Mouse (Mus musculus) embryo, embryonic 10 days (tissue): ENCODE measurements at regions not wholly inside any gene's neighbourhood (a gene's known extent, or its start where the extent isn't known, plus 50 kb on each side); places are given as distances from the start of the nearest gene placed in this dataset.

Experiments
- DNase-seq: peaks from one replicate; pipeline ENCODE4 v3.0.0-alpha.2; 2015; ENCODE audit warnings: low spot score

DNA sequence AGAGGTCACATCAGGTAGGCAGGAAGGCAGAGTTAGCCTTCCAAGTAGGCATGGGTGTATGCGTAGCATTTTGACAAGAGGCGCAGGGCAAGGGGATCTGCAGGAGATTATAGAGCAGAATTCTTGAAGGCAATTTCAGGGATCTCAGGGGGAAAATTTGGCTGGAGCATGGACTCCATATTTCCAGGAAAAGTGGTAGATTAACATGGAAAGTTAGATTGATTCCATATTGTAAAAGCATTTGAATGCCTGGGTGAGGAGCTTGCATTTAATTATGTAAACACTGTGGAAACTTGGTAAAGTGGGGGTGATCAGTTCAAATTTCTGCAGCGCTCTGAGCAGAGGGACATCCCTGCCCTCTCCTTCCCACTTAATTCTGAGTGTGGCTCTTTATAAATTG is 146.7 kb downstream of the Pax3 start:
- no peak for DNase-seq

DNA sequence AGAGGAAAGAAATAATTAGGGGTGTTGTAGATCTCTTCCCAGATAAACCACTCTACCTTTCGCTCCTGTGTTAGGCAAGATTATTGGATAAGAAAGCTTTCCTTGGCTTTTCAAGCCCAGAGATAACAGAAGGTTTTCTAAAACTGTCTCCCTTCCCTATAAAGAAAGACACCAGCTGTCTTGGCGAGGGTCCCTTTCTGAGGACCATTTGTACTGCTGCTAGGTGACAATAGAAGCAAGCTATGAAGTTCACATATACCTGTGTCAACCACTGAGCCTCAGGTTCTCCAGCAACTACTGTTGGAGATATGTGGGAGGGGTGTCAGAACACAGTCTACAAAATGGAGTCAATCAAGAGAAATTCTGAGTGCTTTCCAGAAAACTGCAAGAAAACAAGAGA is 164.6 kb downstream of the Pax3 start:
- DNase-seq: no peak

DNA sequence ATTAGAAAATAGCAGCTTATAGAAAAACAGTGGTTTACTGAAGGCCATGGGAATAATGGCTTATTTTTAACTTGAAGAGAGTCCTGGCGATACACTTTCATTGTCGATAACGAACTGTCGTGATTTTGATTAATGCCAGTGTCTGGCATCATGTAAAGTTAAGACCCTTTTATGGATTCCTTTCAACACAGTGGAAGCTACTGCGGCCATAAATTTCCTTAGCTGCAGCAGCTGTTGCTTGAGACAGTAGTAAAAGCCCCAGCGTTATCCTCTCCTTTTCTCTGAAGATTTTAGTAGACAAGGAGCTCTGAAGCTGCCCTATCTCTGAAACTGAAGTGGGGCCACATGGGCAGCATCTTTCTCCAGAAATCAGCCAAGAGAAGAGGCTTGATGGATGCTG is 175.2 kb downstream of the Pax3 start:
- DNase-seq: peak; percentile 29

DNA sequence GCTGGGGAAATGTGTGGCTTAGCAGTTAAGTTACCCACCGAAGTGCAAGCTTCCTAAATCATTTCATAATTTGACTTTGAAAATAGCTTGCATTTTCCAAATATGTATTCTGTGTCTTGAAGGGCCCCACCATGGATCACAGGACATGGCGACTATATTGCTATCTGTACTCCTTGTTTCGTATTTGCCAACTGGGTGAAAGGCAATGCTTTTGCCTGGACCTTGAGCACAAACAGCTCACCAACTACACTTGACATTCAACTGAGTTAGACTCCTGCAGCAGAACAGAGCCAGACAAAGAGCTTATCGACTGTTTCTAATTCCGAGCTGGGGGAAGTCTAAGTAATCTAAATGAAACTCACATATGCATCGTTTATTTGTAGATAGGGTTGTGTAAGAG is 175.9 kb downstream of the Pax3 start:
- no peak for DNase-seq

DNA sequence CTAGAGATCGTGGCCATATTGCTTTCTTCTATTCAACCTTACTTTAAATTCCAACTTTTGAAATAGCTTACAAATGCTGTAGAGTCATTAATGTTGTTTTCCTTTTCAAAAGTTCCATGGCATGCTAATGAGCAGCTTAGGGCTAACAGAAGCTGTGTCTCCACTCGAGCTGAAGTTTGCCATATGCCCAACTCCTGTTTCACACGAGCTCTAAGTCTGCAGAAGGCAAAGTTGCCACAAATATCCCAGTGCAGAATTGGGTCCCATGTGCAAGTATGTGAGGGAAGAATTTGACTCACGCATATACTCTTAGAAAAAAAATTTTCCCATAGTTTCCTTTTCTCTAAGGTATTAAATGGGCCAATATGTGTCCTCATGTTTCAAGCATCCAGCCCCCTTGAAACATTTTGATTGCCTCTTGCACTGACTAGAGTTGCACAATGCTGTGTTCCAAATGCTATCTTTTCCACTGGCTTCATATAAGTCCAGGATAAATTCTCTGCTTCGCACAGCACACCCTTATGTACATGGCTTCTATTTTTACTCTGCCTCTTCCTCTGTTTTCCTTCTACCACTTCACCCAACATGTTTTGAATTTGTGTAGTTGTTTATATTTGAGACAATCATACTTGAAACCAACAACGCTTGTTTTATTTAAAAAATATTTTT is 178.9 kb downstream of the Pax3 start:
- DNase-seq: no peak

DNA sequence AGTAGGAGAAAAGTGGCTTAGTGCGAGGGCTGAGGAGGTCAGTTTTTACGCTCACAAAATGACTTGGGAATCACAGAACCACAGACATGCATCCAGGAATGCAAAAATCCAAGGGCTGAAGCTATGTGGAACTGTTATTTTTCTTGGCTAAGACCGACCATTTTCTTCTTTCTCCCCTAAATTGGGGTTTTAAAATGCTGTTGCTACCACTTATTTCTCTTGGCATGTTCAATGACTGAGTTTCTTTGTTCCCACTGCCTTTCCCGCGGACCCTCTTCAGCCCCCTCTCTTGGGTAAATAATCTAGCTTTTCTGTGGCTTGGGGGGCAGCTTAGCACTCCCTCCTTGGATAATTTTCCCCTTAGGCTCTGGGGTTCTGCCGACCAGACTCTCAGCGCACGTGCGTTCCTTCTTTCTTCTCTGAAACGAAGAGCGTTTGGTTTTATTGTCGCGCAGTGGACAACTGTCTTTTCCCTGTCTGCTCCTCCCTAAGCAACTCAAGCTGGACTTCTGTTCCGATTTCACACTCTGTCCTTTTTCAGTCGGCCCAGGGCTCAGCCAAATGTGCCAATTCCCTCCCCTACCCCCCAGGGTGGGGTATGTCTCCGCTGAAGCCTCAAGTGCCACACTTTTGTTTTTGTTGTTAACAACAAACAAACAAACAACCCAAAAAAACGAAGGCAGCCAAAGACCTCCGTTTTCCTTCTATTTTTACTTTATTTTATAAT is 180.2 kb downstream of the Pax3 start:
- DNase-seq: peak; percentile 22

DNA sequence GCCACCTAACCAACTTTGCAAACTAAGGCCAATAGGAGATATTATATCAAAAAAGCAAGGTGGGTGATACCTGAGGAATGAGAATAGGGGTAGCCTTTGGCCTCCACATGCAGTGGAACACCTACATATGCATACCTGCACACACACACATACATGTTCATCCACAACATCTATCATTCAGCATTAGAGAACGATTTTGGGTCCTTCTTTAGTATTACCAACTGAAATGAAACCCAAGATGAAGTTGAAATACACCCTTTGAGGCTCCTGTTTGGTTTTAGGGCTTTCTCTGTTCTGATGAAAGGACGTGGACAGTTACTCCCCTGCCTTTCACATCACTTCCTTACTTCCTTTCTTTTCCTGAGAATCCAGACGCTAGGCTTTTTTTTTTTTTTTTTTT is 180.9 kb downstream of the Pax3 start:
- no peak for DNase-seq

DNA sequence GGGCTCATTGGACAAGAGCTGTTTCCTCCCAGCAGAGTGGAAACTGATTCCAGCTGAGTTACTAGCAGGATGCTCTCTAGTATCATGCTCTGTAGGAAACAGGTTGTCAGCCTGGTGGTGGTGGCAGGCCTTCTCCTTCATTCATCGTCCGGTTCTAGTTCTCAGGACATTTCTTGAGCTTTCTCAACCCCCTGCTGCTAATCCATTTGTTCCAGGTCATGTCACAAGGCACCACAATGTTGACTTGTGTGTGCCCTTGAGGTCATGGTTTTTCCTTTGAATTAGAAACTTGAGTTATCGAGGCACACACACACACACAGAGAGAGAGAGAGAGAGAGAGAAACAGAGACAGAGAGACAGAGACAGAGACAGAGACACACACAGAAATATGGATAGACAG is 183.5 kb downstream of the Pax3 start:
- DNase-seq: peak; percentile 68

DNA sequence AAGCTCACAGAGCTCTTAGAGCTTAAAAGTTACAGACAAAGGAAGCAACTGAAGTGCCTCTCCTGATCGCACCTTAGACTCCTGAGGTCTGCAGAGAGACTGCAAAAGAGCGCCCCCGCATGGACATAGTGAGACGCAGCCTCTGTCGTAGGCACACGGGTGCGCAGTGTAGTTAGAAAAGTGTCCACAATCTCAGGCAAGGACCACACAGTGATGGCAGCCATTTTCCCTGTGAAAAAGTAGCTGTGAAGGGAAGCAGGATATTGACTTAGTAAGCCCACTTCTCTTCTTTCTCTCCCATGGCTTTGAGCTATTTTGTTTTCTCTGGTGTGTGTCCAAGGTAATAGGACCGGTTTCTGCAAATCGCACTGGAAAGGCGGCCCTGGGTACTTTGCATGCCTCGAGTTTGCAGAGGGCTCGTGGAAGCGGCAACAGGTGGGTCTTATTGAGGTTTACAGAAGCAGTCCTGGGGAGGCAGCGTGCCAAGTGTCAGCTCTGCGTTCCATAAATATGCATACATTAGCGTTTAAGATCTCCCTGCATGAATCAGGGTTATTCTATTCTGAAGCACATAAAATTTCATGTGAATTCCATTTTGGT is 188.0 kb downstream of the Pax3 start:
- peak; percentile 83 for DNase-seq

DNA sequence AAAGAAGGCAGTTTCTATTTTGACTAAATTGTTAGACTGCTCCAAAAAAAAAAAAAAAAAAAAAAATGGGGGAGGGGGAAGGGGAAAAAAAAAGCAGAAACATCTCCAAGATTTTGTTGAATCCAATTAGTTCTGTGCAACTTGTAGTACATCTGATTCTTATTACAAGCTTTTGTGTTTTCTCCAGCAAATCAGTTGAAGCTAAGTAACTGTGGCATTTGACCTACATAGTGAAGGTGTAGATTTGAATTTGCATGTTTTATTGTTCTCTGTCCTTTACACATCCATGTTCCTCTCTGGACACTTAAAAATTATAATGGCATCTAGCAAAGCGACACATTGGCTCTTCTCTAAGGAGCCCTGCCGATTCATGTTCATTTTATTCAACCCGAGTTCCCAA is 192.6 kb downstream of the Pax3 start:
- DNase-seq: no peak

DNA sequence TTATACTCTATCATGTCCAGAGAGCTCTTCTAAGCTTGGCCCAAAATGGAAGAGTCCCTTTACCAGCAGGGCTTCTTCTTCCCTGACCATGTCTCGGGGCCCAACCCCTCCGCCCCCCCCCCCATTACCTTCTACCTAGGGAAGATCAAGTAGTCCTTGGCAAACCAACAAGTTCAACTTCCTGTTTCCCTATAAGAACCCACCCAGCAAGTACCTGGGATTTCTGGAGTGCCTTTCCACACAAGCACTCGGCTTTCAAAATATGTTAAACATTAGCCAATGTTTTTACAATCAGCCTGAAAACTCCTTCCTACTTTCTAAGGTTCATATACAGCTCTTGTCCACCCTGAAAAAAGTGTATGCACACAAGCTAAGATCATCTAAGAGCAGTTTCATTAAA is 198.2 kb downstream of the Pax3 start:
- no peak for DNase-seq

DNA sequence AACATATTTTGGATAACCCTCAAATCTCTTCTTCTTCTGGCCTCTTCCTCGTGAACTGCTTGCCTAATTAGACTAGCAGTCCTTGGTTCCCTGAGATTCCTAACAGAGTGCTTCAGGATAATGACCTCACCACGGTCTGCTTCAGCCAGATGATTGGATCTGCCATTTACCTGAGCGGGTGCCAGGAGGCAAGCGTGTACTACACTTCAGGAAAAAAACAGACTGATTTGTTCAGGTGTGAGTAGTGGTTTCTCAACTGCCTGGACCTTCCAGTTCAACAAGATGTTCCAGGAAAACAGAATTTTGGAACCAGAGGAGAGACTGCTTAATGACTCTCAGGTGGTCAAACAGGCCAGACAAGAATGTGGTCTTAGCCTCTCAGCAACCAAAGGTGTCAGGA is 215.4 kb downstream of the Pax3 start:
- DNase-seq: peak; percentile 18

DNA sequence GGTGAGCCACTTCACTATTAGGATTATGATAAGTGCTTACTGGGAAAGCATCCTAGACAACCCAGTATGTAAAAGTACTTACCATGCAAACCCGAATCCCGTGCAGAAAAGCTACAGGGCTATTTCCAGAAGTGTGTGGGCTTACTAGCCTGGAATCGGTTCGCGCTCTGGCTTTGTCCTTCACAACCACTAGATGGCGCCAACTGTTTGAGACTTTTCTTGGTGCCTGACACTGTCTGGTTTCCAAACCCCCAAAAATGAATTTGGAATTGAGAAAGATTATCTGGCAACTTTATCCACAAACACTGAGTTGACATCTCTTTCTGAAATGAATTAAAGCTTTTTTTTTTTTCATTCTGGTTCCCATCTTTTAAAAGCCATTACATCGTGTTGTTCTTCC is 218.2 kb downstream of the Pax3 start:
- peak; percentile 94 for DNase-seq

DNA sequence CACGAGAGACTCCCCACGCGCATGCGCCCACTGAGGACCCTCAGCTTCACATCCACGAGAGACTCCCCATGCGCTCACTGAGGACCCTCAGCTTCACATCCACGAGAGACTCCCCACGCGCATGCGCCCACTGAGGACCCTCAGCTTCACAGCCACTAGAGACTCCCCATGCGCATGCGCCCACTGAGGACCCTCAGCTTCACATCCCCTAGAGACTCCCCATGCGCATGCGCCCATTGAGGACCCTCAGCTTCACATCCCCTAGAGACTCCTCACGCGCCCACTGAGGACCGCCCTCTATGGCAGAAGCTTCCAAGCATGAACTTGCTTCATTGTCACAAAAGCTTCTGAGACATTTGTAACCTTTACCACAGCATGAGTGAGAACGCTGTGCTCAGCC is 221.0 kb downstream of the Pax3 start:
- no peak for DNase-seq

DNA sequence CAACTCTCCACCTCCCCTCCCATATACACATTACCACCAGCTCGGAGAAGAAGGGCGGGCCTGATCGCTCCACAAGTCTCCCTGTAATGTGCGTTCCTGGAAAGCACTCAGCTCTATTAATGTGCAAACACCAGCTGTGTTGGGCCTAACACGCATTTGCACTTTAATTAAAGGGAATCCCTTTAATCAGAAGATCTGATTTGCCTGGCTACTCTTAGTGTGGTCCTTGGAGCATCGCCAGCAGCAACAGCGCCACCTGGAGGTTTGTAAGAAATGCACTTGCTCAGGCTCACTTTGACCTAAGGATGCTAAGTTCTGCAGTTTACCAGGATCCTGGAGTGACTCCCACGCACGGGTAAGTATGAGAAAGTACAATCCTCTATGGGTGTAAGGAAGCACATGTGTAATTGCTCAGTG is 224.6 kb downstream of the Pax3 start:
- DNase-seq: peak; percentile 88

DNA sequence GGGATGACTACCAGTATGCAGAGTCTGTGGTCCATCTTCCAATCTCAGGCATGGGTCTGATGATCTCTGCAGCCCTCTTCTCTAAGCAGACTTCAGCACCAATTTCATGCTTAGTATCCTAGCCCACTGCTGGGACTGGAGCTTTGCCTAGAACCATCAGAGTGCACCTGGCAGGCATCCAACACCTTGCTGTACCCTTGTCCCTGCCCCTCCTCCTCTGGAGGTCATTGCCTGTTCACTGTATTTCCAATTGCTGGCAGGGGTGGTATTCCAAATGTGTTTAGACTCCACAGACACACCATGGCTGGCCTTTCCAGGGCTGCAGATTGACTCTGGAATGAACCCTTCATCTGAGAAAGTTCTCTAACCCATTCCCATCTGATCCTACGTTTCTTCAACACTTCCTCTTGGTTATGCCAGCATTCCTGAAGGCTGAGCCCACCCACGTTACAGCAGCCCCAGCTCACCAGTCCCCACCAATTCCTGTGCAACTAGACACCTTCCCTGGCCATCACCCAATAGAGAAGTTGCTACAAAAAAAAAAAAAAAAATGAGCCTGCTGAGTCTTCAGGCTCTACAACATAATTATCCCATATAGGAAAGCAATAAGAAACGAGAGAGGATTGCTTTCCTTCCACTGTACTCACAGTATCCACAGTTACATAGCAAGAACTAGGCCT is 232.1 kb downstream of the Pax3 start:
- DNase-seq: no peak

DNA sequence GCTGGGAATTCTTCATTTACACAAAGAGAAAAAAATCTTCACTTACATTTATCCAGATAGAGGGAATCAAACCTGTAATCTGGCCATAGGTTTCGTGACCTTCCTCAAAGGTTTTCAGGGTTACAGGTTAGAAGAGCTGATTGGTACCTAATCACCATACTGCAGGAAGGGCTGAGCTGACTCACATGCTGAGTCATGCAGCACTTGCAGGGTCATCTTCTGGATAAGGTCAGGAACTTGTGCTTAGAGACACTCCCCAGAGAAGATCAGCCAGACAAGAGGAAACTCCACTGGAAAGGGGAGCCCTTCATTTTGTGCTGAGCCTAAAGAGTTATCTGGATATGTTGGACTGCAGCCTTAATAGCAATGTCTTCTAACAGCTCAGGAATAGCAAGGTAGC is 237.6 kb downstream of the Pax3 start:
- no peak for DNase-seq

DNA sequence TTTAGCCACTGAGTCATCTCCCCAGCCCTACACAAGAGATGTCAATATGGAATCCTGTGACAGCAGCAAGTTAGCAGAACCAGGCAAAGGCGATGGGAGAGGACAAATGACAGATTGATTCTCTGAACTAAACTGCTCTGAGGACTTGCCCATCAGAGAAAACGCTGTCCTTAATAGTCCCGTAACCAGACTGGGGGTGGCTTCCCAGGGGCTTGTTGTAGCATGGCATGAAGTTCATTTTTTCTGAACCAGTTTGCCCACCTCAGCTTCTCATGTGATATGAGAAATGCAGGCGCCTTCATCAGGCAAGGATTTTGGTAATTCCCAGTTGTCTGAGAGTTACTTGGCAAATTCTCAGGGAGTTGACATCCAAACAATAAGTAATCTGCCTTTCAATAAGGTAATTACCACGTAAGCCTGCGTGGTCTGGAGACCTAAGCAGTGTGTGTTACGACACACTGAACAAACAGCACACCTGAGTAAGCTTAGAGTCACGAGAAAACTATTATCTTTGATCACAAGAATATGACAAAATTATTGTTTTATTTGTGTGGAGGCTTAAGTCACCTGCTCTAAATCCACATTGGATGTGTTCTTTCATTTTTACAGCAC is 239.7 kb downstream of the Pax3 start:
- no peak for DNase-seq

DNA sequence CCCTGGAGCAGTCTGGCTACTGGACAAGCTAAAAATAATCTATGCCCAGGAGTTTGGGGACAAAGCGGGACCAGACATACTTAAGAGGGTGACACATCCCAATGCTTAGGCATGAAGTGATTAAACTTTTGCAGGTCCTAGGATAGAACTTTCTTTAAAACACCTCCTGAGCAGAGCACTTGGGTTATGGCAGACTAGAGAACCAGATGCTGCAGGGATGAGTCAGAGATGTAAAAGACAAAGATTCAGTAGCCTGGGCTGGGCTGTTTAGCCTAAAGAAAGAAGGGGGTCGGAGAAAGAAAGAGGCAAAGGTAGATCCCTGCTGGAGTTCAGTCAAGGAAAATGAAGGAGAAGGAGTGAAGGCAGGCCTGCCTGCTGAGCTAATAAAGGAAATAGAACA is 249.0 kb downstream of the Pax3 start:
- no peak for DNase-seq

DNA sequence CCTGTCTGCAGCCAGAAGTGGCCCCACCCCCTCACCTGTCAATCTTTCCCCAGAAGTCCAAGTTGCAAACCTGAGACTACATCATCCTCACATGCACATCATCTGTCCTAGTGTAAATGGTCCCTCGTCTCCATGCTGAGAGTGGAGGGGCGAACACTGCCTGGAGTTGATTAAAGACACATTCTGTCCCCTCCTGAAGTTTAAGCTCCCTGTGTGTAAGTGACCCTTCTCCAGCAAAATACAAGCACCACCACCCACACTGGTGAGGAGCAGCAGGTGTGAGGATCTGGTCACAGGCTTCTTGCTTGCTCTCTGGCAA is 252.6 kb downstream of the Pax3 start:
- no peak for DNase-seq

DNA sequence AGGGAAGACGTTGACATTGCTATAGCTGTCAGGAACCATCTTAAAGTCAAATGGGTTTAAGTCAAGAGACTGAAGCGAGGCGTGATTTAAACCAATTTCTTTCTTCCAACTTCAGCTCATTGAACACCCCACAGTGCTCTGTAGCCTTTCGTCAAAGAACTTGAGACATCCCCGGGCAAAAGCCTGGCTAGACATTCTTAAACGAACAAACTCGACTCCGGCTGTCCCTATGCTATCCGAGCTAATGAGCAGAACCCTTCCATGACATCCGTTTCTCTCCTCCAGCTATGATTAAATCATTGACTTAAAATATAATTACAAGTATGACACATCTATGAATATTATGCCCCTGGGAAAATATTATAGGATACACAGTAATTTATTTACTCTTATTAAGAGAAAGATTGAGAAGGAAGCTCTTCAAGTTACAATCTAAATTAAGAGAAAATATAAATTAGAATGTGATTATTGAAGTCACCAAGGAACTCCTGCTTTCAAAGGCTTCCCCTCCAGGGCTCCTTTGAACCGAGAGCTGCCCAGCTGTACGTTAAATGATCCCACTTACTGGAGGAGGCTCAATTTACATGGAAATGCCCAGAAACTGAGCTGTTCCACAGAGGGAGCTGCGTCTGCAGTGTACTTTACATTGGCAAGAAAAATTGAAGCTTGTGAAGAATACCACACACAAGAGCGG is 253.2 kb downstream of the Pax3 start:
- DNase-seq: no peak

DNA sequence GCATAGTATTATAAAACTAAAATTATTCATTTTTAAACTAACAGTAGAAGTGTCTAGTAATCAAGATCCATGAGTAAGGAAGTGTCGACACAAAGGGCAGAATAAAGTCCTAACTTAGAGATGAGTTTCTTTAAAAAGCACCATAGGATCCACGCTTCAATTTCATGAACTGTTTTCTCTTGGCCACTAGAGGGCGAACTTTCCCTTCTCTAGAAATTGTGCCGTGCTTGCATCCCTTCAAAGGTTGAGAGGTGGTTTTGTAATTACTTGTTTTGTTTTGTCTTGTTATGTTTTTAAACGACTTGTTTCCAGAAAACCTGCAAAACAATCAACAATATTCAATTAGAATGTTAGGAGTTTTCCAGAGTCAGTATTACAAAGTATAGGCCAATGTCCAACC is 253.8 kb downstream of the Pax3 start:
- DNase-seq: peak; percentile 87
